11 mouse cellular contexts compared by ENCODE assay signal in genomic region chr10:125418795-125419194, GRCm38 (mm10). TPM values are rescaled to one million over a fixed set of nuclear protein-coding genes. Genes with fewer than 3 reads are reported as not detected.
DNase-seq lines count a peak whose midpoint lies in the region; ATAC-seq and TF ChIP-seq lines count a peak whose summit lies in the region.
"Had no signal": no experiment of that assay in that cellular context is flagged by ENCODE, and none has a peak within 500 bp of the region (broad histone marks: within the 10 kb centered on the region; RNA-seq: fewer than 3 reads in every experiment).

No protein-coding gene starts in this region.

- H3K9ac ChIP-seq in hindbrain, embryonic 16.5 days (ENCODE audit: low read depth, low read length): no peak overlapping the region
- H3K9ac ChIP-seq: lung, embryonic 15.5 days had no signal

- no peak overlapping the region for H3K4me2 ChIP-seq in hindbrain, embryonic 16.5 days (ENCODE audit: low read length)
- H3K4me2 ChIP-seq: lung, embryonic 15.5 days had no signal

- H3K36me3 ChIP-seq in hindbrain, embryonic 16.5 days (ENCODE audit: control insufficient read depth, insufficient read depth, low read length): no peaks in the 10 kb centered on the region
- H3K36me3 ChIP-seq: lung, embryonic 15.5 days had no signal

- TF ChIP-seq POLR2A in lung, adult 2 months (IDR thresholded peaks at IDR 0.05; ENCODE audit: borderline replicate concordance, extremely low read depth, low read depth, low read length): no peak

- no peak for TF ChIP-seq CTCF in lung, adult 2 months (IDR thresholded peaks at IDR 0.05; ENCODE audit: insufficient read depth, low read length)

- no peak overlapping the region for H3K4me3 ChIP-seq in lung, adult 2 months (replicated peaks; ENCODE audit: extremely low read depth, low read depth, low read length)
- no peak overlapping the region for H3K4me3 ChIP-seq in hindbrain, embryonic 16.5 days (ENCODE audit: low read length)
- H3K4me3 ChIP-seq: lung, embryonic 15.5 days had no signal

- no peak overlapping the region for H3K27ac ChIP-seq in hindbrain, embryonic 16.5 days (ENCODE audit: low read depth, low read length)
- H3K27ac ChIP-seq: lung, embryonic 15.5 days had no signal

- DNase-seq in heart, adult 18-20 months: peak; percentile 8 to 24
- DNase-seq in heart, adult 11 months: no peak
- DNase-seq in lung, adult 18-20 months: peak; percentile 9 to 18
- no peak for DNase-seq in lung, adult 2 months
- peak; percentile 44 for DNase-seq in ZHBTc4 (ENCODE audit: low read depth, low spot score)
- DNase-seq in lung, postnatal 36 days: peak; percentile 61
- no peak for DNase-seq in left cerebral cortex, adult 9 months (ENCODE audit: low spot score in 2 of 2)
- DNase-seq: cerebellum, adult 18-20 months had no signal

- H3K9me3 ChIP-seq in hindbrain, embryonic 16.5 days (ENCODE audit: control insufficient read depth, low read length): no peaks in the 10 kb centered on the region
- H3K9me3 ChIP-seq: lung, embryonic 15.5 days had no signal

- no peaks in the 10 kb centered on the region for H3K27me3 ChIP-seq in hindbrain, embryonic 16.5 days (replicated peaks; ENCODE audit: control insufficient read depth, insufficient read depth, low read length)
- H3K27me3 ChIP-seq: CH12.LX; lung, embryonic 15.5 days had no signal

- ATAC-seq in hindbrain, embryonic 16.5 days: no peak

- 73% methylated on average over 6 of the region's 6 CpGs for WGBS in lung, adult 2 months
- whole genome bisulfite sequencing in hindbrain, embryonic 16.5 days: 78% methylated on average over 6 of the region's 6 CpGs

- H3K4me1 ChIP-seq in lung, adult 2 months (ENCODE audit: control insufficient read depth, insufficient read depth, low read length): no peaks in the 10 kb centered on the region
- no peaks in the 10 kb centered on the region for H3K4me1 ChIP-seq in hindbrain, embryonic 16.5 days (ENCODE audit: control insufficient read depth, insufficient read depth, low read depth, low read length)
- H3K4me1 ChIP-seq: lung, embryonic 15.5 days had no signal

RNA-seq across cellular contexts. Expression of gene Slc16a7, which starts 29.5 kb away (rescaled TPM):
- 10 to 100 TPM in 1 of 2 experiments, 1 to 10 TPM in 1; 9.8 to 19.9 TPM for total RNA-seq in heart, adult 18-20 months (2021)
- polyA plus RNA-seq in lung, adult 2 months (2012; rRNA removed): 6.0 and 8.7 TPM in 2 replicates
- 9.8 and 11.6 TPM in 2 replicates for polyA plus RNA-seq in hindbrain, embryonic 16.5 days (2015; fragmentation: Nextera tagmentation; extraction: Ambion mirVana)
- total RNA-seq: CH12.LX had no signal

Comparison
In these comparisons a context has a peak if more than half of its experiments do, and no peak if none do; other contexts are left out.
1. DNase-seq: peak in heart, adult 18-20 months (2 of 2), lung, adult 18-20 months (2 of 2), ZHBTc4 (single experiment) and lung, postnatal 36 days (single experiment); none in heart, adult 11 months (single experiment), lung, adult 2 months (single experiment) and left cerebral cortex, adult 9 months (0 of 2).